Mouse (Mus musculus): Measurements from ENCODE around the gene Vmn2r63.
"Not testable (repeated sequence)": the region's sequence is repeated elsewhere in the genome, so short reads cannot be mapped to it uniquely, and the experiment has no call there.

GRCm38 (mm10) chr7:42933722-42934121 is at the start of gene Vmn2r63:
- not testable (repeated sequence) for TF ChIP-seq MAFK (IDR thresholded peaks at IDR 0.05; ENCODE audit: insufficient read depth, low read depth, low read length); HCFC1 (IDR thresholded peaks at IDR 0.05; ENCODE audit: borderline replicate concordance, insufficient read depth, low read length); ZC3H11A (IDR thresholded peaks at IDR 0.05; ENCODE audit: borderline replicate concordance, low read depth, low read length); CHD2 (IDR thresholded peaks at IDR 0.05; ENCODE audit: low read depth, low read length); ZNF384 (IDR thresholded peaks at IDR 0.05; ENCODE audit: low read depth, low read length)

Data from ES-E14 (cell line).